Comparison of ENCODE assay signal across 27 mouse cellular contexts in genomic region chr9:31241208-31241699, GRCm38 (mm10). TPM values are rescaled to one million over a fixed set of nuclear protein-coding genes. Genes with fewer than 3 reads are reported as not detected.
DNase-seq lines count a peak whose midpoint lies in the region; ATAC-seq and TF ChIP-seq lines count a peak whose summit lies in the region.
"Had no signal": no experiment of that assay in that cellular context is flagged by ENCODE, and none has a peak within 500 bp of the region (broad histone marks: within the 10 kb centered on the region; RNA-seq: fewer than 3 reads in every experiment).

No protein-coding gene starts in this region.

- no peaks in the 10 kb centered on the region for H3K9me3 ChIP-seq in lung, postnatal 0 days (ENCODE audit: low read length)
- H3K9me3 ChIP-seq: embryonic facial prominence, embryonic 13.5 days; heart, embryonic 13.5 days; hindbrain, embryonic 12.5 days; limb, embryonic 15.5 days; neural tube, embryonic 13.5 days had no signal

- H3K9ac ChIP-seq in liver, adult 2 months (ENCODE audit: low read depth, low read length), result no peak overlapping the region
- H3K9ac ChIP-seq in lung, postnatal 0 days (replicated peaks; ENCODE audit: low read depth), result no peak overlapping the region
- H3K9ac ChIP-seq: embryonic facial prominence, embryonic 13.5 days; forebrain, embryonic 12.5 days; heart, embryonic 13.5 days; hindbrain, embryonic 12.5 days; limb, embryonic 15.5 days; neural tube, embryonic 13.5 days had no signal

- 70% methylated on average over 7 of the region's 7 CpGs for WGBS in liver, adult 2 months
- WGBS in lung, postnatal 0 days, result 65% methylated on average over 7 of the region's 7 CpGs

- TF ChIP-seq EP300 in lung, postnatal 0 days (IDR thresholded peaks at IDR 0.05), result no peak

- peak; percentile 63 for DNase-seq in liver, adult 2 months (ENCODE audit: extremely low read depth, low read depth, low spot score)
- no peak for DNase-seq in liver
- no peak for DNase-seq in lung, postnatal 0 days (ENCODE audit: low spot score)
- no peak for DNase-seq in lung, adult 18-20 months
- DNase-seq in adrenal gland, postnatal 10 days, result peak; percentile 31
- peak; percentile 26 for DNase-seq in yolk sac, embryonic 10.5 days (ENCODE audit: low spot score)
- no peak for DNase-seq in cerebellum, postnatal 36 days
- DNase-seq: cerebellum, adult 2 months; cerebellum, postnatal 25 days; embryo, embryonic 11 days; gastrocnemius, postnatal 25 days; heart, adult 2 months; heart, postnatal 14 days; kidney, adult 18-20 months; left cerebral cortex, postnatal 4 days; right cerebral cortex, adult 18-20 months had no signal

- H3K27ac ChIP-seq in liver, adult 2 months (replicated peaks; ENCODE audit: insufficient read depth, low read depth, low read length), result no peak overlapping the region
- H3K27ac ChIP-seq in lung, postnatal 0 days (ENCODE audit: low read length), result peak overlapping the region; percentile 35; the same call in 1 of the 2 replicates
- H3K27ac ChIP-seq: embryonic facial prominence, embryonic 13.5 days; forebrain, embryonic 12.5 days; heart, adult 2 months; heart, embryonic 13.5 days; hindbrain, embryonic 12.5 days; kidney, postnatal 0 days; limb, embryonic 15.5 days; neural tube, embryonic 13.5 days had no signal

- H3K36me3 ChIP-seq in liver, adult 2 months (ENCODE audit: control insufficient read depth, insufficient read depth, low read length), result no peaks in the 10 kb centered on the region
- no peaks in the 10 kb centered on the region for H3K36me3 ChIP-seq in lung, postnatal 0 days (ENCODE audit: insufficient read depth, low read length)
- H3K36me3 ChIP-seq: embryonic facial prominence, embryonic 13.5 days; forebrain, embryonic 12.5 days; heart, embryonic 13.5 days; hindbrain, embryonic 12.5 days; limb, embryonic 15.5 days; neural tube, embryonic 13.5 days had no signal

- peak; percentile 32; the same call in 1 of the 2 replicates for ATAC-seq in lung, postnatal 0 days
- ATAC-seq: inflammation-experienced regulatory T-cells, adult 6 months; midbrain, embryonic 16.5 days had no signal

- H3K27me3 ChIP-seq in liver, adult 2 months (ENCODE audit: control insufficient read depth, insufficient read depth, low read length), result no peaks in the 10 kb centered on the region
- H3K27me3 ChIP-seq in lung, postnatal 0 days (replicated peaks; ENCODE audit: insufficient read depth, low read length), result no peaks in the 10 kb centered on the region
- H3K27me3 ChIP-seq: embryonic facial prominence, embryonic 13.5 days; heart, embryonic 13.5 days; hindbrain, embryonic 12.5 days; limb, embryonic 15.5 days; neural tube, embryonic 13.5 days had no signal

- H3K4me2 ChIP-seq in lung, postnatal 0 days (replicated peaks; ENCODE audit: low read depth, low read length), result no peak overlapping the region
- H3K4me2 ChIP-seq: embryonic facial prominence, embryonic 13.5 days; forebrain, embryonic 12.5 days; heart, embryonic 13.5 days; hindbrain, embryonic 12.5 days; limb, embryonic 15.5 days; neural tube, embryonic 13.5 days had no signal

- no peak for TF ChIP-seq POLR2A in liver, adult 2 months (IDR thresholded peaks at IDR 0.05; ENCODE audit: extremely low read depth, insufficient read depth, low read length)

- H3K4me1 ChIP-seq in liver, adult 2 months (ENCODE audit: control insufficient read depth, insufficient read depth, low read length), result peaks cover 6% of the 10 kb centered on the region
- H3K4me1 ChIP-seq in lung, postnatal 0 days (ENCODE audit: insufficient read depth, low read depth, low read length), result no peaks in the 10 kb centered on the region
- H3K4me1 ChIP-seq: embryonic facial prominence, embryonic 13.5 days; forebrain, embryonic 12.5 days; hindbrain, embryonic 12.5 days; limb, embryonic 15.5 days had no signal

- no peaks in the 10 kb centered on the region for H3K79me2 ChIP-seq in liver, adult 2 months (ENCODE audit: control insufficient read depth, insufficient read depth, low read length)

- TF ChIP-seq CTCF in liver, adult 2 months (IDR thresholded peaks at IDR 0.05; ENCODE audit: low read depth, low read length), result no peak
- TF ChIP-seq CTCF in lung, postnatal 0 days (IDR thresholded peaks at IDR 0.05), result no peak

- no peak overlapping the region for H3K4me3 ChIP-seq in liver, adult 2 months (ENCODE audit: insufficient read depth, low read depth, low read length)
- H3K4me3 ChIP-seq in lung, postnatal 0 days (ENCODE audit: low read depth, low read length), result no peak overlapping the region
- H3K4me3 ChIP-seq: embryonic facial prominence, embryonic 13.5 days; erythroblast, embryonic 14.5 days; forebrain, embryonic 12.5 days; heart, adult 2 months; heart, embryonic 13.5 days; hindbrain, embryonic 12.5 days; limb, embryonic 15.5 days; myocyte; neural tube, embryonic 13.5 days had no signal

RNA-seq across cellular contexts. Expression of gene Aplp2, which starts 29.6 kb away (rescaled TPM):
- 195 and 214 TPM in 2 replicates for total RNA-seq in liver, adult 2 months (2014; rRNA removed)
- 260 and 276 TPM in 2 replicates for polyA plus RNA-seq in liver, adult 2 months (2012; rRNA removed)
- polyA plus RNA-seq in lung, postnatal 0 days (2015; fragmentation: Nextera tagmentation; extraction: Ambion mirVana), result 523 and 525 TPM in 2 replicates
- total RNA-seq in adrenal gland, postnatal 10 days (2021), result 100 to 1,000 TPM; 528 to 532 TPM

RNA-seq across cellular contexts. Expression of gene Prdm10, which starts 39.1 kb away (rescaled TPM):
- total RNA-seq in liver, adult 2 months (2014; rRNA removed), result 2.7 and 3.6 TPM in 2 replicates
- 4.5 and 4.8 TPM in 2 replicates for polyA plus RNA-seq in liver, adult 2 months (2012; rRNA removed)
- 1.2 and 1.5 TPM in 2 replicates for polyA plus RNA-seq in lung, postnatal 0 days (2015; fragmentation: Nextera tagmentation; extraction: Ambion mirVana)
- total RNA-seq in adrenal gland, postnatal 10 days (2021), result 1 to 10 TPM; 5.9 to 7.8 TPM

Comparison
In these comparisons a context has a peak if more than half of its experiments do, and no peak if none do; other contexts are left out.
1. DNase-seq: peak in liver, adult 2 months (single experiment), adrenal gland, postnatal 10 days (single experiment) and yolk sac, embryonic 10.5 days (single experiment); none in liver (single experiment), lung, postnatal 0 days (single experiment), lung, adult 18-20 months (0 of 2) and cerebellum, postnatal 36 days (0 of 2).